Mouse (Mus musculus) G1E (cell line): ENCODE data around the gene Nqo1. TPM values are rescaled to one million over a fixed set of nuclear protein-coding genes. Genes with fewer than 3 reads are reported as not detected.

Experiments
- ATAC-seq: 2 replicates; pipeline ENCODE4 v1.8.0; 2016; ENCODE audit warnings: mild to moderate bottlenecking; ENCODE audit not compliant: insufficient number of reproducible peaks, poor library complexity, low FRiP score, severe bottlenecking; ENCODE audit errors: extremely low read depth
- DNase-seq: peaks from one replicate; pipeline ENCODE4 v3.0.0; 2012; ENCODE audit warnings: low spot score
- H3K27me3 ChIP-seq: 2 replicates; pipeline ENCODE4 v1.6.1; 2012; ENCODE audit warnings: mild to moderate bottlenecking, low read length, inconsistent platforms; ENCODE audit not compliant: insufficient read depth
- H3K36me3 ChIP-seq: replicated peaks from 2 replicates; pipeline ENCODE3; 2012; ENCODE audit warnings: mild to moderate bottlenecking, inconsistent platforms
- H3K4me1 ChIP-seq: 2 replicates; pipeline ENCODE4 v1.6.1; 2012; ENCODE audit warnings: low read depth, low read length, inconsistent platforms, mixed read lengths; ENCODE audit not compliant: insufficient read depth
- H3K4me3 ChIP-seq: 2 replicates; pipeline ENCODE4 v1.5.1; 2012; ENCODE audit warnings: low read depth, mild to moderate bottlenecking, inconsistent platforms, low read length, moderate library complexity, mixed read lengths
- H3K9me3 ChIP-seq: replicated peaks from 2 replicates; pipeline ENCODE4 v1.6.1; 2012; ENCODE audit warnings: inconsistent platforms
- CTCF ChIP-seq: IDR thresholded peaks from 2 replicates; pipeline ENCODE4 v1.5.1; 2012; ENCODE audit warnings: low read depth, low read length, inconsistent platforms, mixed read lengths
- GATA1 ChIP-seq: IDR thresholded peaks from 2 replicates; pipeline ENCODE4 v1.6.1; 2012; ENCODE audit warnings: borderline replicate concordance, low read length, inconsistent platforms, mixed read lengths
- GATA2 ChIP-seq: IDR thresholded peaks from 2 replicates; pipeline ENCODE4 v1.6.1; 2012; ENCODE audit warnings: low read depth, low read length, inconsistent platforms, borderline replicate concordance
- POLR2AphosphoS5 ChIP-seq: IDR thresholded peaks from 2 replicates; pipeline ENCODE4 v1.6.1; 2012; ENCODE audit warnings: low read depth, low read length, inconsistent platforms; ENCODE audit not compliant: insufficient replicate concordance
- TAL1 ChIP-seq: conservative IDR thresholded peaks from 2 replicates; pipeline ENCODE4 v1.6.1; 2012; ENCODE audit warnings: low read depth, low read length, inconsistent platforms, mixed read lengths
- polyA plus RNA-seq: library from polyadenylated mRNA; stranded (reverse); fragments of >175 nt; gene quantifications from 2 replicates; pipeline ENCODE4 v1.2.3, GENCODE M21; 2012
- total RNA-seq, 2 experiments: library from RNA; stranded (forward) in 1 of 2; stranded (reverse) in 1 of 2; fragments of 200-1000 nt in 1 of 2; fragments of >200 nt in 1 of 2; fragmentation: Nextera tagmentation in 1 of 2; gene quantifications; 2 replicates each; pipeline ENCODE4 v1.2.3; 2014 to 2017

Gene Nqo1
- total and polyA plus RNA-seq, 3 experiments: 0.35 to 13.2 (median 5.6) TPM

DNA sequence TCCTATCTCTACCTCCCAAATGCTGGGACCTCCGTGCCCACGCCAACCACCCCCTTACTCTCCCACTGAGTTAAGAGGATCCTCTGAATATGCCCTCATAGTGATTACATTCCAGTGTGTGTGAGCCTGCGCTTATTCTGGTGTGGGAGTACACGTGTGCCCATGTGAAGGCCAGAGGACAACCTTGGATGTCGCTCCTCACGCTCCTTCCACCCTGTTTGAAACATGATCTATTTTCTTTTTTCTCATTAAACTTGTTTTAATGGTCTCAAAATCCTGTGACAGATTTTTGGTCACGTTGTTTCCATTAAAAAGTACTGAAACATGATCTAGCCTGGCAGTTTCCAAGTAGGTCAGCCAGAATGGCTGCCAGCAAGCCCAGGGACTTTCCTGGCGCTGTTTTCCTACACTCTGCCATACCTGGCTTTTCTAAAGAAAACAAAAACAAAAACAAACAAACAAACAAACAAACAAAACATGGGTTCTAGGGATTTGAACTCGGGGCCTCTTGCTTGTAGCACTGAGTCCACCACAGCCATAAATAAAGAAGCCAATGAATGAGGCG lies 6.8 kb downstream of the Nqo1 start:
- Histone ChIP-seq H3K27me3 (no peaks in the 10 kb centered on the region), H3K4me3 (no peak overlapping the region), H3K9me3 (no peaks in the 10 kb centered on the region), H3K4me1 (peaks cover 30% of the 10 kb centered on the region), H3K36me3 (peaks cover 7% of the 10 kb centered on the region)
- no peak for TF ChIP-seq GATA2
- ATAC-seq: no peak
- no peak for DNase-seq

DNA sequence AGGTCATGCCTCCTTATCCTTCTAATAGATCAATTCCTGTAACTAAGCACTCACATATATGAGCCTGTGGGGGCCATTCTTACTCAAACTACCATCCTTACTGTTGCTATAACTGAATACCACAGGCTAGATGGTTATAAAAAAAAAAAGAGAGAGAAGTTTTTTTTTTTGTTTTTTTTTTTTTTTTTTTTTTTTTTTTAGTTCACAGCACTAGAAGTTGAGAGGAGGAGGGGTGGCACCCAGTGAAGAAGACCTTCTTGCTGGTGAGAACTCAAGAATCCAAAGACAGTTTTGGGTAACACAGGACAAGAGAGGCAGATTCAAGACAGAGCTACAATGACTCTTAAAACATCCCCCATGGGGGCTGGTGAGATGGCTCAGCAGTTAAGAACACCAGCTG lies 7.6 kb downstream of the Nqo1 start:
- no peaks in the 10 kb centered on the region for H3K9me3 ChIP-seq
- H3K27me3 ChIP-seq: no peaks in the 10 kb centered on the region

DNA sequence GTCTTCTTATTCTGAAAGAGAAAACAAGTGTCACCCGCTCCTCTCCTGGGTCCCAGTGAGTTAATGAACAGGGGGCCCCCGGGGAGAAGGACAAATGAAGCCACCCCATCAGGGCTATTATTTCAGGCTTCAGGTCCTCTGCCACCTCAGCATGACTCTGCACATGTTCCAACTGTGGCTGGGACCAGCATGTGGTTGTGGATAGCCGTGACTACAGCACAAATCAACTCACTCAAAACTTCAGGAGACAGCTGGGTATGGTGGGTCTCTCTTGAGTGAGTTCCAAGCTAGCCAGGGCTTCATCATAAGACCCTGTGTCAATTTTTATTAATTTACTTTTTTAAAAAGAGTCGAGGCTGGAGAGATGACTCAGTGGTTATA lies 11.9 kb downstream of the Nqo1 start:
- DNase-seq: peak; percentile 35
- no peaks in the 10 kb centered on the region for H3K9me3 ChIP-seq
- no peaks in the 10 kb centered on the region for H3K27me3 ChIP-seq
- H3K4me3 ChIP-seq: peak overlapping the region; percentile 23; the same call in 1 of the 2 replicates
- H3K4me1 ChIP-seq: peaks cover 30% of the 10 kb centered on the region
- TF ChIP-seq GATA1: no peak
- H3K36me3 ChIP-seq: peaks cover 21% of the 10 kb centered on the region
- ATAC-seq: peak; percentile 64

More for the DNA sequence above, 7.6 kb downstream of the Nqo1 start:
- Histone ChIP-seq H3K4me3 (no peak overlapping the region), H3K36me3 (peaks cover 12% of the 10 kb centered on the region), H3K4me1 (peaks cover 32% of the 10 kb centered on the region)
- ATAC-seq: no peak
- no peak for DNase-seq
- no peak for TF ChIP-seq TAL1
- TF ChIP-seq GATA1: no peak

DNA sequence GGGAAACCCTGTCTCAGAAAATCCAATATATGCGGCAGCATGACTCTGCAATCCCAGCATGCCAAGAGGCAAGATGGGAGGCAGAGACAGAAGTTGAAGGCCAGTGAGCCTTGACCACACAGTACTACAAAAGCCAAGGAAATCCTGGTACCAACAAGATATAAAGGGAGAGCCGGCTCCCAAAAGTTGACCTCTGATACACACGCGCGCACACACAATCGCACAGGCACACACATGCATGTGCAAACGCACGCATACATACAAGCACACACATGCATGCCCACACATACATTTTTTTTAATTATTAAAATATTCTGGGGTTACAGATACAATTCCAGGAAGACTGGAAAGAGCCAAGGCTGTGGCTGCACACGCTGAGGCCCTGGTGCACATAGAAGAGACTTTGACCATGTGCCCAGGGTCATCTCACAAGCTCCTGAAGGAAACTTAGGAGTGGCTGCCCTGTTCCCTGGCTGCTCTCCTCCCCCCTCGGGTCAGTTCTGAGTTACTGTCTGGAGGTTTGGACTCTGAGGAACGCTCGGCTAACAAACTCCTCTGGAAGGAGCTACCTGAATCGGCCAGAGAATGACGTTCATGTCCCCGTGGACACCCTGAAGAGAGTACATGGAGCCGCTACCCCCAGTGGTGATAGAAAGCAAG lies 12.4 kb downstream of the Nqo1 start:
- peaks cover 34% of the 10 kb centered on the region for H3K4me1 ChIP-seq
- peaks cover 19% of the 10 kb centered on the region for H3K36me3 ChIP-seq
- H3K27me3 ChIP-seq: no peaks in the 10 kb centered on the region
- peak overlapping the region; percentile 23; the same call in 1 of the 2 replicates for H3K4me3 ChIP-seq
- ATAC-seq: no peak; the same call in 1 of the 2 replicates
- no peak for TF ChIP-seq GATA1
- TF ChIP-seq TAL1: no peak
- TF ChIP-seq CTCF: no peak
- no peak for TF ChIP-seq GATA2
- TF ChIP-seq POLR2AphosphoS5: no peak
- no peak for DNase-seq
- no peaks in the 10 kb centered on the region for H3K9me3 ChIP-seq

DNA sequence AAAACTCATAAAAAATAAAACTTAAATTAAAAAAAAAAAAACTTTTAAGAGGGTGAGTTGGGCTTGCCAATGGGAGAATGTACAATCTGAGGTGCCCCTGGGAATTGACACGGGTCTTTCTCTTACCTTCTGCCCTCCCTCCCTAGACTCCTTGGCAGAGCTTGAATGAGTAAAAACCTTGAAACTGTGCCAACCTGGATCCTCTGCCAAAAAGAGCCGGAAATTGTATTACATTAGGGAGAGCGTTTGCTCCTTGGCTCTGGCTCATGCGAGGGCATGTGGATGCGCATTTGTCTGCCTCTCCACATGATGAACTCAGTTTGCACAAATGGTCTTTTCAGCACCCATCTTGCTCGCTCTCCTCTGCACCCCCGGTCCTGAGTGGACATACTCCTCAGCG lies 13.4 kb downstream of the Nqo1 start:
- Histone ChIP-seq H3K4me3 (no peak overlapping the region), H3K4me1 (peaks cover 42% of the 10 kb centered on the region), H3K36me3 (peaks cover 19% of the 10 kb centered on the region), H3K27me3 (peaks cover 2% of the 10 kb centered on the region; the same call in 1 of the 2 replicates), H3K9me3 (no peaks in the 10 kb centered on the region)
- no peak for DNase-seq
- ATAC-seq: no peak
- TF ChIP-seq POLR2AphosphoS5: no peak
- TF ChIP-seq GATA2: no peak
- no peak for TF ChIP-seq GATA1
- no peak for TF ChIP-seq TAL1
- no peak for TF ChIP-seq CTCF

DNA sequence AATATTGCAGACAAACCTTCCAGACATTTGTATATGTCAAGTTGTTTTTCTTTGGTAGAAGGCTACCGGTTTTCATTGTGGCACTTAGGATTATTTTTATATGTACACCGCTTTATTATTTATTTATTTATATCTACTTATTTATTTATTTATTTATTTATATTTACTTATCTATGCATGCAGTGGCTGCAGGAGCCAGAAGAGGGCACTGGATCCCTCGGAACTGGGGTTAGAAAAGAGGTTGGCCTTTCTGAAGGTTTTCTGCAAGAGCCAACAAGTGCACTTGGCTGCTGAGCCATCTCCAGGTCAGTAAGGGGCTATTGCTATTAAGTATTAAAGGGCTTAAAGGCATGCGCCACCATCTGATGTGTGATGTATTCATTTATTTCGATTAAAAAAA lies 15.1 kb downstream of the Nqo1 start:
- TF ChIP-seq GATA1: no peak
- TF ChIP-seq GATA2: no peak
- TF ChIP-seq POLR2AphosphoS5: no peak
- TF ChIP-seq TAL1: no peak
- no peak for TF ChIP-seq CTCF
- DNase-seq: no peak
- H3K36me3 ChIP-seq: peaks cover 19% of the 10 kb centered on the region
- H3K9me3 ChIP-seq: no peaks in the 10 kb centered on the region
- H3K27me3 ChIP-seq: peaks cover 4% of the 10 kb centered on the region; the same call in 1 of the 2 replicates
- H3K4me1 ChIP-seq: peaks cover 48% of the 10 kb centered on the region
- ATAC-seq: 0 out of 2 replicates have a peak, but pooled peaks have one; percentile 30
- H3K4me3 ChIP-seq: no peak overlapping the region

DNA sequence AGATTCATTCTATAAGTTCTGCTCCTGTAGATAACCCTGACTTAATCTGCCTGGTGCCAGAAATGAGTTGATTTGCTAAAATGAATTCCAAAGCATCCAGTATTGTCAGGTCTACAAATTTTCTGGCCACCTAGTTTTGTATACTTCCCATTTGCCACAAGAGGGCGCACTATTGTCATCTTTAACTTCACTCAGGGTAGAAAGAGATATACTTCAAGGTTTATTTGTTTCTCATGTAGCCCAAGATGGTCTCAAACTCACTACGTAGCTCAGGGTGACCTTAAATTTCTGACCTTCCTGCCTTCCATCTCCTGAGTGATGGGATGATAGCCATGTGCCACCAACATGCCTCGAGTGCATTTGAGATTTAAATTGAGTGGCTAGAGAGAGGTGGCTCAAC lies 16.4 kb downstream of the Nqo1 start:
- Histone ChIP-seq H3K9me3 (no peaks in the 10 kb centered on the region), H3K36me3 (peaks cover 14% of the 10 kb centered on the region), H3K4me3 (no peak overlapping the region), H3K27me3 (peaks cover 4% of the 10 kb centered on the region; the same call in 1 of the 2 replicates), H3K4me1 (peaks cover 48% of the 10 kb centered on the region)
- no peak for ATAC-seq
- TF ChIP-seq CTCF (peak; percentile 35), POLR2AphosphoS5 (no peak), GATA2 (no peak), TAL1 (no peak), GATA1 (no peak)
- peak; percentile 48 for DNase-seq
